Mouse (Mus musculus): ENCODE measurements around the gene Sult4a1.

- TF ChIP-seq FLI1 (IDR thresholded peaks at IDR 0.05; ENCODE audit: low read length) (no peak), GATA1 (IDR thresholded peaks at IDR 0.05; ENCODE audit: borderline replicate concordance, low read length) (no peak)
These were observed 30.8 kb downstream of the Sult4a1 start for GRCm38 (mm10) chr15:84074705-84075185.
